ENCODE assay signal across 10 mouse cellular contexts in genomic region chr5:119005825-119006471, GRCm38 (mm10).
A peak's percentile ranks its signal among the peaks of the same experiment; 100 is the strongest.
DNase-seq lines count a peak whose midpoint lies in the region; ATAC-seq and TF ChIP-seq lines count a peak whose summit lies in the region.
"Had no signal": no experiment of that assay in that cellular context is flagged by ENCODE, and none has a peak within 500 bp of the region (broad histone marks: within the 10 kb centered on the region; RNA-seq: fewer than 3 reads in every experiment).

No protein-coding gene starts in this region.

- H3K9me3 ChIP-seq in heart, postnatal 0 days (replicated peaks; ENCODE audit: control insufficient read depth, low read length), result no peaks in the 10 kb centered on the region
- H3K9me3 ChIP-seq in forebrain, postnatal 0 days (ENCODE audit: low read length), result no peaks in the 10 kb centered on the region
- H3K9me3 ChIP-seq in midbrain, embryonic 13.5 days, result no peaks in the 10 kb centered on the region

- no peak for DNase-seq in heart, postnatal 0 days (ENCODE audit: low spot score)
- no peak for DNase-seq in heart, postnatal 10 days
- peak; percentile 89 for DNase-seq in brain, embryonic 14.5 days (ENCODE audit: low read depth)
- DNase-seq in forebrain, postnatal 0 days, result peak; percentile 57
- no peak for DNase-seq in ovary, postnatal 36 days (ENCODE audit: low spot score)
- no peak for DNase-seq in thymus, postnatal 14 days
- no peak for DNase-seq in thymus, postnatal 0 days (ENCODE audit: low spot score)
- DNase-seq: cerebellum, postnatal 25 days had no signal

- intact Hi-C loops in heart, postnatal 10 days (cut with DNase I), result loop anchor here (2.0 kb wide), 1 partner anchor 25 kb away; no protein-coding TSS in a partner anchor

- ATAC-seq in heart, postnatal 0 days (ENCODE audit: insufficient read depth, low read depth), result no peak
- peak; percentile 65 for ATAC-seq in forebrain, postnatal 0 days
- ATAC-seq in midbrain, embryonic 13.5 days, result peak; percentile 71

- peak overlapping the region; percentile 53 for H3K4me2 ChIP-seq in heart, postnatal 0 days (ENCODE audit: low read depth, low read length)
- peak overlapping the region; percentile 73 for H3K4me2 ChIP-seq in forebrain, postnatal 0 days (ENCODE audit: low read depth)
- peak overlapping the region; percentile 87 for H3K4me2 ChIP-seq in midbrain, embryonic 13.5 days (replicated peaks)

- H3K4me3 ChIP-seq in heart, postnatal 0 days (ENCODE audit: low read depth, low read length), result peak overlapping the region; percentile 23
- peak overlapping the region; percentile 26 for H3K4me3 ChIP-seq in forebrain, postnatal 0 days (ENCODE audit: low read depth, low read length)
- H3K4me3 ChIP-seq in midbrain, embryonic 13.5 days (replicated peaks), result peak overlapping the region; percentile 42

- 3% methylated on average over 32 of the region's 34 CpGs for WGBS in heart, postnatal 0 days
- under 1% methylated on average over 34 of the region's 34 CpGs for WGBS in forebrain, postnatal 0 days
- under 1% methylated on average over 34 of the region's 34 CpGs for WGBS in midbrain, embryonic 13.5 days

- H3K36me3 ChIP-seq in heart, postnatal 0 days (replicated peaks; ENCODE audit: control insufficient read depth, insufficient read depth, low read length), result no peaks in the 10 kb centered on the region
- H3K36me3 ChIP-seq in forebrain, postnatal 0 days (ENCODE audit: insufficient read depth), result no peaks in the 10 kb centered on the region
- no peaks in the 10 kb centered on the region for H3K36me3 ChIP-seq in midbrain, embryonic 13.5 days
- H3K36me3 ChIP-seq: G1E had no signal

- TF ChIP-seq CTCF in heart, postnatal 0 days (IDR thresholded peaks at IDR 0.05; ENCODE audit: low read depth), result no peak
- TF ChIP-seq CTCF in brain, embryonic 14.5 days (IDR thresholded peaks at IDR 0.05; ENCODE audit: borderline replicate concordance, extremely low read depth, insufficient read depth, insufficient read length), result no peak
- TF ChIP-seq CTCF in forebrain, postnatal 0 days (IDR thresholded peaks at IDR 0.05; ENCODE audit: low read depth), result no peak

- H3K9ac ChIP-seq in heart, postnatal 0 days (replicated peaks; ENCODE audit: low read depth, low read length), result no peak overlapping the region
- H3K9ac ChIP-seq in forebrain, postnatal 0 days, result peak overlapping the region; percentile 33
- H3K9ac ChIP-seq in midbrain, embryonic 13.5 days (replicated peaks), result peak overlapping the region; percentile 72

- TF ChIP-seq POLR2A in brain, embryonic 14.5 days (IDR thresholded peaks at IDR 0.05; ENCODE audit: borderline replicate concordance, extremely low read depth, insufficient read depth, insufficient read length, poor library complexity, severe bottlenecking), result no peak

- H3K4me1 ChIP-seq in heart, postnatal 0 days (ENCODE audit: control insufficient read depth, insufficient read depth), result peaks cover 3% of the 10 kb centered on the region; the same call in 1 of the 2 replicates
- peaks cover 4% of the 10 kb centered on the region; the same call in 1 of the 2 replicates for H3K4me1 ChIP-seq in forebrain, postnatal 0 days (ENCODE audit: insufficient read depth)
- H3K4me1 ChIP-seq in midbrain, embryonic 13.5 days (replicated peaks), result peaks cover 11% of the 10 kb centered on the region

- H3K27me3 ChIP-seq in heart, postnatal 0 days (ENCODE audit: control insufficient read depth, insufficient read depth, low read length), result peaks cover 30% of the 10 kb centered on the region; the same call in 1 of the 2 replicates
- peaks cover 3% of the 10 kb centered on the region; the same call in 1 of the 2 replicates for H3K27me3 ChIP-seq in forebrain, postnatal 0 days (ENCODE audit: insufficient read depth, low read length)
- H3K27me3 ChIP-seq in midbrain, embryonic 13.5 days, result peaks cover 19% of the 10 kb centered on the region

- no peak overlapping the region for H3K27ac ChIP-seq in heart, postnatal 0 days (ENCODE audit: low read depth)
- H3K27ac ChIP-seq in forebrain, postnatal 0 days (ENCODE audit: low read depth, low read length), result no peak overlapping the region
- H3K27ac ChIP-seq in midbrain, embryonic 13.5 days, result 0 out of 2 replicates have a peak overlapping the region, but pooled peaks have one; percentile 21

- no peak for TF ChIP-seq EP300 in heart, postnatal 0 days (IDR thresholded peaks at IDR 0.05; ENCODE audit: low read depth)

Comparison
In these comparisons a context has a peak if more than half of its experiments do, and no peak if none do; other contexts are left out.
1. DNase-seq: peak in brain, embryonic 14.5 days (single experiment) and forebrain, postnatal 0 days (single experiment); none in heart, postnatal 0 days (single experiment), heart, postnatal 10 days (0 of 2), ovary, postnatal 36 days (single experiment), thymus, postnatal 14 days (single experiment) and thymus, postnatal 0 days (single experiment).
2. Peak in every context shown above with its lines, with median percentiles within 50 percentile points of each other: H3K4me2 ChIP-seq and H3K4me3 ChIP-seq.